Mouse (Mus musculus) forebrain, embryonic 11.5 days (tissue): ENCODE results near the gene Hist1h2be. TPM values are rescaled to one million over a fixed set of nuclear protein-coding genes. Genes with fewer than 3 reads are reported as not detected.
"Not testable (repeated sequence)": the region's sequence is repeated elsewhere in the genome, so short reads cannot be mapped to it uniquely, and the experiment has no call there.

ENCODE experiments used
- ATAC-seq: fragments of 200-750 bp; cut with Nextera tagmentation; replicated peaks from 2 replicates; pipeline ENCODE4 v1.8.0; 2017; ENCODE audit warnings: moderate TSS enrichment; ENCODE audit not compliant: low FRiP score
- DNase-seq: peaks from one replicate; pipeline ENCODE4 v3.0.0-alpha.2; 2017; ENCODE audit warnings: low spot score
- H3K27ac ChIP-seq: fragments of 300-500 bp; sonication (generic); 2 replicates; pipeline ENCODE4 v1.5.1; 2014; ENCODE audit warnings: low read depth, low read length
- H3K27me3 ChIP-seq: fragments of 300-500 bp; sonication (generic); 2 replicates; pipeline ENCODE4 v1.6.1; 2014; ENCODE audit warnings: mild to moderate bottlenecking, low read length, mixed read lengths; ENCODE audit not compliant: control insufficient read depth, insufficient read depth
- H3K36me3 ChIP-seq: fragments of 300-500 bp; sonication (generic); 2 replicates; pipeline ENCODE4 v1.6.1; 2014; ENCODE audit warnings: mild to moderate bottlenecking, low read length, moderate library complexity, mixed read lengths; ENCODE audit not compliant: control insufficient read depth, insufficient read depth
- H3K4me1 ChIP-seq: fragments of 300-500 bp; sonication (generic); replicated peaks from 2 replicates; pipeline ENCODE4 v1.6.1; 2014; ENCODE audit warnings: low read length, mixed read lengths; ENCODE audit not compliant: control insufficient read depth, insufficient read depth
- H3K4me2 ChIP-seq: fragments of 300-500 bp; sonication (generic); 2 replicates; pipeline ENCODE4 v1.6.1; 2014; ENCODE audit warnings: low read depth, mild to moderate bottlenecking, low read length, moderate library complexity, mixed read lengths; ENCODE audit not compliant: severe bottlenecking
- H3K4me3 ChIP-seq: fragments of 300-500 bp; sonication (generic); 2 replicates; pipeline ENCODE4 v1.5.1; 2014; ENCODE audit warnings: low read depth, low read length
- H3K9ac ChIP-seq: fragments of 300-500 bp; sonication (generic); 2 replicates; pipeline ENCODE4 v1.6.1; 2014; ENCODE audit warnings: low read length
- H3K9me3 ChIP-seq: fragments of 300-500 bp; sonication (generic); 2 replicates; pipeline ENCODE4 v1.6.1; 2016; ENCODE audit warnings: low read length, mixed read lengths; ENCODE audit not compliant: control insufficient read depth
- WGBS: fragments of 180-500 bp; shearing (Covaris S2); extraction: QIAGEN DNeasy Blood & Tissue Kit; methylation state at CpG from one replicate; pipeline ENCODE4 v1.1.7; 2014; 5-methylcytosine and 5-hydroxymethylcytosine counted together
- polyA plus RNA-seq: library from polyadenylated mRNA; unstranded; fragments of >200 nt; fragmentation: Nextera tagmentation; extraction: Ambion mirVana; gene quantifications from 2 replicates; pipeline ENCODE4 v1.2.1, GENCODE M21; 2014

Hist1h2be gene
- polyA plus RNA-seq, 1 experiment from 2014 or later: 4.0 TPM

- WGBS: 84% methylated on average over 7 of the region's 7 CpGs
Observed at GRCm38 (mm10) chr13:23595622-23596372, 25.1 kb downstream of the Hist1h2be start.

GRCm38 (mm10) chr13:23595185-23595584 lies 25.7 kb downstream of the Hist1h2be start:
- 76% methylated on average over 2 of the region's 2 CpGs for WGBS
- Histone ChIP-seq H3K9ac (no peak overlapping the region), H3K27me3 (no peaks in the 10 kb centered on the region), H3K36me3 (no peaks in the 10 kb centered on the region), H3K4me1 (no peaks in the 10 kb centered on the region), H3K27ac (no peak overlapping the region), H3K4me2 (no peak overlapping the region), H3K9me3 (no peaks in the 10 kb centered on the region), H3K4me3 (no peak overlapping the region)
- DNase-seq (no peak), ATAC-seq (no peak)

More at GRCm38 (mm10) chr13:23595622-23596372, 25.1 kb downstream of the Hist1h2be start:
- no peak overlapping the region for H3K4me2 ChIP-seq
- no peak for ATAC-seq
- H3K4me3 ChIP-seq: no peak overlapping the region
- H3K36me3 ChIP-seq: no peaks in the 10 kb centered on the region
- H3K9ac ChIP-seq: no peak overlapping the region
- no peaks in the 10 kb centered on the region for H3K4me1 ChIP-seq
- no peak for DNase-seq
- H3K9me3 ChIP-seq: no peaks in the 10 kb centered on the region
- no peaks in the 10 kb centered on the region for H3K27me3 ChIP-seq
- no peak overlapping the region for H3K27ac ChIP-seq

GRCm38 (mm10) chr13:23593051-23593770 lies 27.7 kb downstream of the Hist1h2be start:
- Histone ChIP-seq H3K27ac (no peak overlapping the region), H3K9ac (no peak overlapping the region)
- no peak for ATAC-seq

GRCm38 (mm10) chr13:23592614-23593013 lies 28.3 kb downstream of the Hist1h2be start:
- no peak for DNase-seq
- H3K27ac ChIP-seq: no peak overlapping the region
- H3K4me1 ChIP-seq: no peaks in the 10 kb centered on the region
- ATAC-seq: no peak
- 82% methylated on average over 7 of the region's 7 CpGs for WGBS
- no peak overlapping the region for H3K9ac ChIP-seq
- H3K36me3 ChIP-seq: no peaks in the 10 kb centered on the region
- H3K4me3 ChIP-seq: no peak overlapping the region
- H3K27me3 ChIP-seq: no peaks in the 10 kb centered on the region
- no peak overlapping the region for H3K4me2 ChIP-seq
- no peaks in the 10 kb centered on the region for H3K9me3 ChIP-seq

More at GRCm38 (mm10) chr13:23593051-23593770, 27.7 kb downstream of the Hist1h2be start:
- H3K9me3 ChIP-seq: no peaks in the 10 kb centered on the region
- no peaks in the 10 kb centered on the region for H3K36me3 ChIP-seq
- no peak overlapping the region for H3K4me2 ChIP-seq
- no peak for DNase-seq
- 82% methylated on average over 5 of the region's 5 CpGs for WGBS
- H3K4me3 ChIP-seq: no peak overlapping the region
- H3K27me3 ChIP-seq: no peaks in the 10 kb centered on the region
- no peaks in the 10 kb centered on the region for H3K4me1 ChIP-seq

GRCm38 (mm10) chr13:23591886-23592285 lies 29.0 kb downstream of the Hist1h2be start:
- WGBS: 93% methylated on average over 7 of the region's 7 CpGs

GRCm38 (mm10) chr13:23591206-23591605 lies 29.7 kb downstream of the Hist1h2be start:
- no peak for ATAC-seq
- no peak overlapping the region for H3K4me3 ChIP-seq
- no peak for DNase-seq
- no peak overlapping the region for H3K9ac ChIP-seq
- H3K9me3 ChIP-seq: no peaks in the 10 kb centered on the region
- H3K27me3 ChIP-seq: no peaks in the 10 kb centered on the region
- 93% methylated on average over 7 of the region's 7 CpGs for WGBS
- no peaks in the 10 kb centered on the region for H3K36me3 ChIP-seq
- no peak overlapping the region for H3K4me2 ChIP-seq
- peaks cover 4% of the 10 kb centered on the region; the same call in 1 of the 2 replicates for H3K4me1 ChIP-seq
- H3K27ac ChIP-seq: no peak overlapping the region

More at GRCm38 (mm10) chr13:23591886-23592285, 29.0 kb downstream of the Hist1h2be start:
- not testable (repeated sequence) for DNase-seq, H3K36me3 ChIP-seq, H3K9me3 ChIP-seq, H3K4me1 ChIP-seq, ATAC-seq, H3K4me2 ChIP-seq, H3K4me3 ChIP-seq, H3K27ac ChIP-seq, H3K9ac ChIP-seq, H3K27me3 ChIP-seq

- Histone ChIP-seq H3K4me3 (peak overlapping the region; percentile 23), H3K4me1 (peaks cover 16% of the 10 kb centered on the region), H3K27me3 (no peaks in the 10 kb centered on the region), H3K9me3 (no peaks in the 10 kb centered on the region), H3K36me3 (no peaks in the 10 kb centered on the region), H3K9ac (peak overlapping the region; percentile 65), H3K27ac (peak overlapping the region; percentile 99), H3K4me2 (peak overlapping the region; percentile 58; the same call in 1 of the 2 replicates)
- ATAC-seq: 0 out of 2 replicates have a peak, but pooled peaks have one; percentile 1
- no peak for DNase-seq
- WGBS: 0% methylated on average over 1 of the region's 1 CpGs
Observed at GRCm38 (mm10) chr13:23586940-23587225, 34.0 kb downstream of the Hist1h2be start.

- H3K36me3 ChIP-seq: no peaks in the 10 kb centered on the region
- peak overlapping the region; percentile 58 for H3K4me2 ChIP-seq
- peaks cover 16% of the 10 kb centered on the region for H3K4me1 ChIP-seq
- H3K27me3 ChIP-seq: no peaks in the 10 kb centered on the region
- WGBS: under 1% methylated on average over 22 of the region's 22 CpGs
- H3K9ac ChIP-seq: peak overlapping the region; percentile 65
- H3K27ac ChIP-seq: peak overlapping the region; percentile 99
- ATAC-seq (peak; percentile 37; the same call in 1 of the 2 replicates), DNase-seq (peak; percentile 51)
- peak overlapping the region; percentile 23 for H3K4me3 ChIP-seq
- H3K9me3 ChIP-seq: no peaks in the 10 kb centered on the region
Observed at GRCm38 (mm10) chr13:23586099-23586939, 34.6 kb downstream of the Hist1h2be start.
